Mouse (Mus musculus): ENCODE results near the gene Ldb3.

Gene Ldb3

GRCm38 (mm10) chr14:34554047-34554446, 34.4 kb downstream of the Ldb3 start:
- peak; percentile 38 for DNase-seq

DNA sequence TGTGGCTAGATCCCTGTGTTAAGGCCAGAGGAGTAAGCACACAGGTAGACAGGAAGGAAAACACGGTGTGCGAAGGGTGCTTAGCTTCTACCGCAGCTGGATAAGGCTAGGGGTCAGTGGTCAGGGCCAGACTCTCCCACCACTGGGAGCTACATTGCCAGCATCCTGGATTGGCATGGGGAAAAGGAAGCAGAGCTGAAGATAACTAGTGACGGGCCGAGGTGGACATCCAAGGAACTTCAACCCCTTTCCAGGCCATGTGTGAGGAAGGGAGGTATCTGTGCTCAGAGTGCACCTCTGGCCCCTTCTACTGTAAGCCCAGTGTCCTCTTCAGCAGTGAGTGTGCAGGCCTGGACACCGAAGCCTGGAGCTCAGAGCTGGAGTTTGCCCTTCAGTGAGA, 35.0 kb downstream of the Ldb3 start:
- DNase-seq, result no peak

DNA sequence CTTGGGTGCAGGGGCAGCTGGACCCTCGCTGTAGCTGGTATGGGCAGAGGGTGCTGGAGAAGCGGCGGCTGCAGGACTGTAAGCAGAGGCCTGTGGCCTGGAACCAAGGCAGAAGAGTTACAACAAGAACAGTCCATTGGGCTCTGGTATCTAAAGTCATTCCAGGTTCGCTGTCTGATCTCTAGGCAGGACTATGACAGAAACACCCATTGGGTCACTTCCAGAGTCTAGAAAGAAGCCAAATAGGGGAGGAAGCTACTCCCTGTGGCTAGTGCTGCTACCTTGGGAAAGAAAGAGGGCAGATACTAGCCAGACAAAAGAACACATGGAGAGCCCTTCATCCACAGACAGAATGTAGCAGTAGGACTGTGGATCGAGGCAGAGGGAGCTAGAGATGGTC, 36.3 kb downstream of the Ldb3 start:
- no peak for DNase-seq

GRCm38 (mm10) chr14:34549004-34549671, 39.3 kb downstream of the Ldb3 start:
- peak; percentile 82 for DNase-seq

DNA sequence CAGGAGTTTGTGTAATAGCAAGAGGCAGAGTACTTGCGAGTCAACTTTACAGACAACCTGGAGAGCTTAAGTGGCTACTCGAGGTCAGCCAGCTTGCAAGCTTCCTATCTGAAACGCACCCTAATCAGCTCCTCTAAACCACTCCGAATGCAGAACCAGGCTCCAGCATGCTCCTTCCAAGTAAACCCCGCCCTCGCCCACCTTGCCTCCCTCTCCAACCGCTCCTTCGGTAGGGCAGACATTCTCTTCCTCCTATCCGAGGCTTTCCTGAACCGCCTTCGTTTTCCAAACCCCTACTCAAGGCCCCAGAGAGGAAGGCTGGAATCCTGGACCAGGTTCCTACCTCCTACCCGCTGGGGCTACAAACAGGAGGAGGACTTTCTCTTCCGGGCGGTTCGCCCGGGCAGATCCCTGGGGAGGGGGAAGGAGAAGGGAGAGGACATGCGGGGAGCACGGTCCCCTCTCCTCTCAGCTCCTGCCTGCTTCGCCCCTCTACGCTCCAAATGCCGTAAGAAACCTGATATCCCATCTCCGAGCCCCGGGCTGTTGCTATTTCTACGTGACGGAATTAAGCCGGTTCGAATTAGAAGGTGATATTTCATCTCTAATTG, 40.0 kb downstream of the Ldb3 start:
- DNase-seq, result peak; percentile 66

DNA sequence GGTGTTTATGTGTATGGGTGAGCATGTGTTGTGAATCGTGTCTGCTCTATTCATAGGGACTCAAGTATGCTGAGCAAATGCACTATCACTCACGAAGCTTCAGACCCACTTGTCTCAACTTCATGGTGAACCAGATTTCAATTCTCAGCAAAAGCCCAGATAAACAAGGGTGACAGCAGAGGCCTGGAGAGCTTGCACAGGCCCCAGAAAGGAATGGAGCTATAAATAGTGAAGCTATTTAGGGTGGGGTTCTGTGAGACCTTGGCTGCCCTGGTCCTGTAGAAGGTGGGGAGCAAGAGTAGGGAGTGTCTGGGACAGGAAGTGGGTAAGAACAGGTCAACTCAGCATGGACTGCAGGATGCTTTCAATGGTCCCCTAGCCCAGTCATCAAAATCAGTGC, 43.9 kb downstream of the Ldb3 start:
- no peak for DNase-seq

GRCm38 (mm10) chr14:34544001-34544400, 44.5 kb downstream of the Ldb3 start:
- no peak for DNase-seq

DNA sequence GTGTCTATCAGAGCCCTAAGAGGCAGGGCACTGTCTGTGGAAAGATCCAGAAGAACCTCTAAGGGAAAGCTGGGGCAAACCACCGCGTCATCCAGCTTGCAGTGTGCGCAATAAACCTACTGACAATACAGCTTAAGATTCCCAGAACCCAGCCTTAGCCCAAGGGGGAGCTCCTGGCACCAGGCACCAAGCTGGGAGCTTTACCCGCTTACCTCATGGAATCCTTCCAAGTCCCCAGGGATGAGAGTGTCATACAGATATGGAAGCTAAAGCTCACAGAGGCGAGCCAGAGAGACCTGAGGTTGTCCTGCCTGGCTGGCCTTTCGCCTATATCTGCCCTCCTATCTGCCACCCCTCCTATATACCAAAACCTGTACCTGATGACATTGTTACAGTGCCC, 44.9 kb downstream of the Ldb3 start:
- DNase-seq, result no peak

- no peak for DNase-seq
Observed at GRCm38 (mm10) chr14:34541896-34542295, 46.6 kb downstream of the Ldb3 start.

- DNase-seq, result peak; percentile 57
Observed at GRCm38 (mm10) chr14:34540685-34541162, 47.8 kb downstream of the Ldb3 start.

GRCm38 (mm10) chr14:34535883-34536282, 52.6 kb downstream of the Ldb3 start:
- no peak for DNase-seq

- peak; percentile 14 for DNase-seq
Observed at GRCm38 (mm10) chr14:34533537-34533936, 54.9 kb downstream of the Ldb3 start.

DNA sequence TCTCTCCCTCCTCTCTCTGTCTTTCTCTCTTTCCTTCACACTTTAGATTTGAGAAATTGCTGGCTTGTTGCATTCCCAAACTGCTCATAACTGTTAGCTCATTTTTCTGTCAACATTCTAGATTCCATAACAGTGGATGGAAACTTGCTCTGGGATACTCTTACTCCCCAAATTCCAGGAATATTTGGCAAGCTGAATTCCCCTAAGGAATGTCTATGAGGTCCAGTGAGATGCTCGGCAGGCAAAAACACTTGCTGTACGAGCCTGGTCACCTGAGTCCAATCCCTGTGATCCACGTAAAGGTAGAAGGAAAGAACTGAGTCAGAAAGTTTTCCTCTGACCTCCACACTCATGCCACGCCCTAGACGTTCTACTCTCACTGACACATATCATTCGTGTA, 55.9 kb downstream of the Ldb3 start:
- DNase-seq, result no peak

GRCm38 (mm10) chr14:34528804-34529203, 59.7 kb downstream of the Ldb3 start:
- DNase-seq, result no peak

DNA sequence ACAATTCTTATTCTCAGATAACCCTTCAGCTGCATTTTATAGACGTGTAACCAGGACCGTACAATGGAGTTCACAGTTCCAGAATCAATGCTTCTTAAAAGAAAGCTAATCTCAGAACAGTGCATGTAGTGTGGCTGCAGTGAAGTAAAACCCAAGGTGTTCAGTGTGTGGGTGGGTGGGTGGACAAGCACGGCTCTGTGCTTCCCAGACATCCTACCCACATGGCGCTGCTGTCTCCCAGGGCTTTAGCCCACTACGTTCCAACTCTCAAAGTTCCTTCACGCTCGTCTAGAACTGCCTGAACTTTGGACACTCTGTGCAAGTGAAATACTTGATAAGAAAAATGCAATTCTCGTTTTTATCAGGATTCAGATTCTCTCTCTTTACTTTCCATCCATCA, 65.8 kb downstream of the Ldb3 start, which contains the start of gene 9230112D13Rik:
Gene 9230112D13Rik, minus strand, starts transcription at position 101 of the 400 bp plus-strand sequence.
- no peak for DNase-seq

DNA sequence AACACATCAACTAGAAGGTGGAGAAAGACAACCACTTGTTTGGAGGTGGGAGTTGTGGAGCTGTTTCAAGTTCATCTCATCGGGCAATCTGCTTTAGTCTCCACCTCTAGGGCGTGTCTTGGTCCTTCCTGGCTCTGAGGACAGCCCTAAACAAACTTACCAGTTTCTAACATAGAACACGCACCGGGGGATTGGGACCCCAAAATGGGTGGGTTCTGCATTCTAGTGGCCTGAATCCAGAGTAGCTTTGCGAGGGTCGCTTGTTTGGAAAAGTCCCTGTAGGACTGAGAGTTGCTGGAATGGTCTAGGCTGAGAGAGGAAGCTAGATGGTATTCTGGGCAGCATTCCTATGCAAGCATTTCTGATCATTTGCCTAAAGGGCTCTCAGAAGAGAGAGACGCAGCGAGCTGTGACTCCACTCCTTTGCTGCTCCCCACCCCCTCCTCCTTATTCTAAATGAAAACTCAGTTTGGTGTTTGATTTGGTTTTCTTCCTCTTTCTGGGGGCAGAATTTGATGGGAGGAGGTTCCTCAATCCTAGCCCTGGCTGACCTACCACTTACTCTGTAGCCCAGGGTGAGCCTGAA, 70.4 kb downstream of the Ldb3 start:
- DNase-seq, result no peak

DNA sequence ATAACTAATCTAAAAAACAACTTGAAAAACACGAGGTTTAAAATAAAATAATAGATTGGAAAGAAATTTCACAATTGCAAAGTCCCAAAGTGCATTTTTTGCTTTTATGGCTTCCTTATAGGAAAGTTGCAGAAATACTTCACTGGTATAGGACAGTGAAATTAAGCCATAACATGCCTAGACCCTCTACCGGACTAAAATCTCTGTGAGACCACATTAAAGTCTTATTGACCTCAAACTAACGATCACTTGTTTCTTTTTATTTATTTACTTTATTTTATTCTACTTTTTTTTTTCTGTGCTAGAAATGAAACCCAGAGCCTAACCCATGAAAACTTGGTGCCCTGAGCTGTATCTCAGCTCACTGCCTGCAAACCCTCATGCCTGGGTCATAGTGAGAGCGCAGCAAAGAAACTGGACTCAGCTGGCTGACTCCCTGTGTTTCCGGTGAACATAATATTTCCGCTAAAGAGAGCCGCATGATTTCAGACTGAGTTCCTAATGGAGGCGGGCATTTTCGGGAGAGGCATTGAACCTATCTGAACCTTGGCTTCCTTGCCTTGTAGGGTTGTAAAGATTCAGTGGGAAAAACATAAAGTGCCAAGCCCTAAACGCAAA, 71.4 kb downstream of the Ldb3 start:
- no peak for DNase-seq

GRCm38 (mm10) chr14:34515860-34516259, 72.6 kb downstream of the Ldb3 start:
- DNase-seq, result no peak

DNA sequence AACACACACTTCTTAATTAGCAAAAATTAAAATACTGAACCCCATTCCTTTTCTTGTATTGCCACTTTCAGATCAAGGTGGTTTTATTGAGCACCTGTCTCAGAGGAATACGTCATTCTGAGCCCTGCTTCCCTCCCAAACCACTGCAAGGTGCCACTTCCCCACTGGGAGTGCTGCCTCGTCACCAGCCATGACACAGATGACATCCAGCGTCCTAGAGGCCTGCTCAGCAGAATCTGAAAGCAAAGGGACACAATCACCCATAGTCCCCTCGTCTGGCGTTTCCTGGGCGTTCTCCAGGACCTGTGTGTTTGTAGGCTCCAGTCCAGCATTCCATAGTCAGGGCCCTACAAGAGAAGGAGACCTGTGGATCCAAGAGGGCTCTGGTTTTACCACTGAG, 74.4 kb downstream of the Ldb3 start:
- DNase-seq, result no peak

DNA sequence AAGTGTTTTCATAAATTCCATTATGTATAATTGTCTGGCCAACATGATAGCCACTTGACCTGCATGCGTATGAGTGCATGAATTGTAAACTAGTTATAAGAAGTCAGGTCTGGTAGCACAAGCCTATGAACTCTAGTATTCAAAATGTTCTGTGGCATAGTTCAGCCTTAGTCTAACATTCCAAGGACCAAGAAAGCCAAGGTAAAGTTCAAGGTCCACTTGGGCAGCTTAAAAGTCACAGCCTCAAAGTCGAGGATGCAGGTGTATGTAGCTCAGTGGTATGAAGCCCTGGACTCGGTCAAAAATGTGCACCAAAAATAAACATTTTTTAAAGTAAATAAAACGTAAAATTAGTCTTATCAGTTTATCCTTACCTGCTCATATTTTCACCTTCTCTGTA, 75.9 kb downstream of the Ldb3 start:
- DNase-seq, result no peak

GRCm38 (mm10) chr14:34511901-34512300, 76.6 kb downstream of the Ldb3 start:
- no peak for DNase-seq

- no peak for DNase-seq
Observed at GRCm38 (mm10) chr14:34508842-34509439, 79.5 kb downstream of the Ldb3 start.

- DNase-seq, result no peak
Observed at GRCm38 (mm10) chr14:34508187-34508840, 80.2 kb downstream of the Ldb3 start.
